Comparison of ENCODE assay signal across 8 mouse cellular contexts in the genomic region with DNA sequence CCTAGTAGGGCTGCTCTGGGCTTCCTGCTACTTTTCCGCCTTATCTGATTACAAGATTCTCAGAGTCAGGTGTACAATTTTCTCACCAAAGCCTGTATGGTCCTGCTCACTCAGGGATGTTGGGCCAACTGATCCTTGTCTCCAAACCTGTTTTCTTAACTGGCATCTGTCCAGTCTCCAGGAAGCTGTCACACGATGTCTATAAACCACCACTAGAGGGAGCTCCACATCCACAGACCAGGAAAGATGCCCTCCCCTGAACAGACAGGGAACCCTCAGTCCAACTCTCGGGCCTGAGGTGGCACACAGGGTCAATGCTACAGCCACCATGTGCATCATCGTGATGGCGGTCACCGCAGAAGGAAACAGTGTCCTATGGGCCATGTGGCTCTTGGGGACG. TPM values are rescaled to one million over a fixed set of nuclear protein-coding genes. Genes with fewer than 3 reads are reported as not detected.
DNase-seq lines count a peak whose midpoint lies in the region; ATAC-seq and TF ChIP-seq lines count a peak whose summit lies in the region.

No protein-coding gene starts in this region.

- DNase-seq in right cerebral cortex, adult 2 months (ENCODE audit: low spot score in 2 of 2): peak; percentile 47 to 65
- DNase-seq in right cerebral cortex, postnatal 25 days: no peak
- peak; percentile 85 for DNase-seq in brain, embryonic 14.5 days (ENCODE audit: low read depth)
- peak; percentile 60 to 71 for DNase-seq in left cerebral cortex, postnatal 25 days (ENCODE audit: low spot score in 2 of 2)
- peak; percentile 91 for DNase-seq in midbrain, embryonic 14.5 days
- DNase-seq in stomach, postnatal 0 days (ENCODE audit: low spot score): peak; percentile 61

- H3K27me3 ChIP-seq in hindbrain, embryonic 16.5 days (replicated peaks; ENCODE audit: control insufficient read depth, insufficient read depth, low read length): no peaks in the 10 kb centered on the region
- no peaks in the 10 kb centered on the region for H3K27me3 ChIP-seq in midbrain, embryonic 14.5 days (ENCODE audit: control insufficient read depth, insufficient read depth, low read length)
- H3K27me3 ChIP-seq in stomach, postnatal 0 days (ENCODE audit: control insufficient read depth, insufficient read depth, low read length): no peaks in the 10 kb centered on the region

- H3K9me3 ChIP-seq in hindbrain, embryonic 16.5 days (ENCODE audit: control insufficient read depth, low read length): no peaks in the 10 kb centered on the region
- H3K9me3 ChIP-seq in midbrain, embryonic 14.5 days (ENCODE audit: control insufficient read depth, low read length): no peaks in the 10 kb centered on the region
- H3K9me3 ChIP-seq in stomach, postnatal 0 days (ENCODE audit: control insufficient read depth, low read length): no peaks in the 10 kb centered on the region

- H3K27ac ChIP-seq in hindbrain, embryonic 16.5 days (ENCODE audit: low read depth, low read length): no peak overlapping the region
- no peak overlapping the region for H3K27ac ChIP-seq in midbrain, embryonic 14.5 days (replicated peaks; ENCODE audit: low read depth, low read length)
- no peak overlapping the region for H3K27ac ChIP-seq in stomach, postnatal 0 days (replicated peaks)

- ATAC-seq in erythroblast, adult 5-6 weeks (replicated peaks; ENCODE audit: low FRiP score, poor library complexity, severe bottlenecking): peak; percentile 60
- 0 out of 2 replicates have a peak, but pooled peaks have one; percentile 12 for ATAC-seq in hindbrain, embryonic 16.5 days
- ATAC-seq in midbrain, embryonic 14.5 days (ENCODE audit: low FRiP score, low TSS enrichment): peak; percentile 50; the same call in 1 of the 2 replicates
- peak; percentile 47 for ATAC-seq in stomach, postnatal 0 days (ENCODE audit: low FRiP score, low TSS enrichment)

- 28% methylated on average over 7 of the region's 7 CpGs for WGBS in hindbrain, embryonic 16.5 days
- WGBS in midbrain, embryonic 14.5 days: 25% methylated on average over 7 of the region's 7 CpGs
- 31% methylated on average over 7 of the region's 7 CpGs for WGBS in stomach, postnatal 0 days

- H3K4me2 ChIP-seq in hindbrain, embryonic 16.5 days (ENCODE audit: low read length): no peak overlapping the region
- no peak overlapping the region for H3K4me2 ChIP-seq in midbrain, embryonic 14.5 days (ENCODE audit: low read length)
- no peak overlapping the region for H3K4me2 ChIP-seq in stomach, postnatal 0 days (replicated peaks; ENCODE audit: low read depth)

- TF ChIP-seq POLR2A in brain, embryonic 14.5 days (IDR thresholded peaks at IDR 0.05; ENCODE audit: borderline replicate concordance, extremely low read depth, insufficient read depth, insufficient read length, poor library complexity, severe bottlenecking): no peak

- TF ChIP-seq CTCF in brain, embryonic 14.5 days (IDR thresholded peaks at IDR 0.05; ENCODE audit: borderline replicate concordance, extremely low read depth, insufficient read depth, insufficient read length): peak; percentile 89
- TF ChIP-seq CTCF in stomach, postnatal 0 days (IDR thresholded peaks at IDR 0.05; ENCODE audit: low read depth): peak; percentile 98

- no peak overlapping the region for H3K9ac ChIP-seq in hindbrain, embryonic 16.5 days (ENCODE audit: low read depth, low read length)
- H3K9ac ChIP-seq in midbrain, embryonic 14.5 days (replicated peaks; ENCODE audit: low read length): no peak overlapping the region
- no peak overlapping the region for H3K9ac ChIP-seq in stomach, postnatal 0 days (ENCODE audit: low read length)

- H3K36me3 ChIP-seq in hindbrain, embryonic 16.5 days (ENCODE audit: control insufficient read depth, insufficient read depth, low read length): peaks cover 21% of the 10 kb centered on the region
- peaks cover 41% of the 10 kb centered on the region for H3K36me3 ChIP-seq in midbrain, embryonic 14.5 days (ENCODE audit: control insufficient read depth, insufficient read depth, low read length)
- H3K36me3 ChIP-seq in stomach, postnatal 0 days (ENCODE audit: control insufficient read depth, insufficient read depth, low read length): no peaks in the 10 kb centered on the region

- no peaks in the 10 kb centered on the region for H3K4me1 ChIP-seq in hindbrain, embryonic 16.5 days (ENCODE audit: control insufficient read depth, insufficient read depth, low read depth, low read length)
- no peaks in the 10 kb centered on the region for H3K4me1 ChIP-seq in midbrain, embryonic 14.5 days (ENCODE audit: control insufficient read depth, insufficient read depth, low read length)
- H3K4me1 ChIP-seq in stomach, postnatal 0 days (replicated peaks; ENCODE audit: control insufficient read depth, insufficient read depth): no peaks in the 10 kb centered on the region

- no peak for TF ChIP-seq EP300 in stomach, postnatal 0 days (optimal IDR thresholded peaks at IDR 0.05)

- no peak overlapping the region for H3K4me3 ChIP-seq in hindbrain, embryonic 16.5 days (ENCODE audit: low read length)
- no peak overlapping the region for H3K4me3 ChIP-seq in midbrain, embryonic 14.5 days (replicated peaks; ENCODE audit: low read depth, low read length)
- no peak overlapping the region for H3K4me3 ChIP-seq in stomach, postnatal 0 days (ENCODE audit: low read depth, low read length)

- intact Hi-C loops in left cerebral cortex, postnatal 25 days (cut with DNase I): loop anchor here (1.0 kb wide), 1 partner anchor 310 kb away; no protein-coding TSS in a partner anchor

RNA-seq across cellular contexts. Expression of gene Sec13, which starts 21.1 kb away (rescaled TPM):
- polyA plus RNA-seq in brain, embryonic 14.5 days (2012; rRNA removed): 183 and 266 TPM in 2 replicates
- 32.9 and 35.7 TPM in 2 replicates for total RNA-seq in erythroblast, adult 5-6 weeks (2015; ENCODE audit: low replicate concordance)
- total RNA-seq in erythroblast, adult 5-6 weeks (2017; ENCODE audit: low replicate concordance): 29.3 and 45.0 TPM in 2 replicates
- 197 TPM in 2 replicates for polyA plus RNA-seq in hindbrain, embryonic 16.5 days (2015; fragmentation: Nextera tagmentation; extraction: Ambion mirVana)
- 10 to 100 TPM; 69.4 to 70.6 TPM for total RNA-seq in left cerebral cortex, postnatal 25 days (2021)
- polyA plus RNA-seq in midbrain, embryonic 14.5 days (2014; fragmentation: Nextera tagmentation; extraction: Ambion mirVana): 205 and 211 TPM in 2 replicates
- 165 and 184 TPM in 2 replicates for polyA plus RNA-seq in stomach, postnatal 0 days (2015; fragmentation: Nextera tagmentation; extraction: Ambion mirVana)

RNA-seq across cellular contexts. Expression of gene Ghrl, which starts 42.0 kb away (rescaled TPM):
- 0.52 and 0.85 TPM in 2 replicates for polyA plus RNA-seq in brain, embryonic 14.5 days (2012; rRNA removed)
- not detected in 2 replicates for total RNA-seq in erythroblast, adult 5-6 weeks (2015; ENCODE audit: low replicate concordance)
- total RNA-seq in erythroblast, adult 5-6 weeks (2017; ENCODE audit: low replicate concordance): not detected in 2 replicates
- 0.93 and 1.2 TPM in 2 replicates for polyA plus RNA-seq in hindbrain, embryonic 16.5 days (2015; fragmentation: Nextera tagmentation; extraction: Ambion mirVana)
- not detected for total RNA-seq in left cerebral cortex, postnatal 25 days (2021)
- 0.42 and 0.63 TPM in 2 replicates for polyA plus RNA-seq in midbrain, embryonic 14.5 days (2014; fragmentation: Nextera tagmentation; extraction: Ambion mirVana)
- polyA plus RNA-seq in stomach, postnatal 0 days (2015; fragmentation: Nextera tagmentation; extraction: Ambion mirVana): 514 and 560 TPM in 2 replicates

Comparison
In these comparisons a context has a peak if more than half of its experiments do, and no peak if none do; other contexts are left out.
1. RNA of gene Ghrl, which starts 42.0 kb away (polyA plus RNA-seq): 514 to 560 TPM in stomach, postnatal 0 days; 0.93 to 1.2 TPM in hindbrain, embryonic 16.5 days, 0.42 to 0.63 TPM in midbrain, embryonic 14.5 days and 0.52 to 0.85 TPM in brain, embryonic 14.5 days; every median in the first group is over 100 times any median in the second.
2. Peak in every context shown above with its lines, with median percentiles within 50 percentile points of each other: ATAC-seq.